Mouse (Mus musculus) bone marrow macrophage, adult 2 months (primary cell): ENCODE results near the gene Dscaml1. TPM values are rescaled to one million over a fixed set of nuclear protein-coding genes. Genes with fewer than 3 reads are reported as not detected.

Source experiments
- H3K27ac ChIP-seq: 2 replicates; pipeline ENCODE4 v1.5.1; 2012; ENCODE audit warnings: low read depth, low read length; ENCODE audit not compliant: insufficient read depth
- H3K4me1 ChIP-seq: 2 replicates; pipeline ENCODE4 v1.6.1; 2012; ENCODE audit warnings: low read length; ENCODE audit not compliant: control insufficient read depth, insufficient read depth
- H3K4me3 ChIP-seq: 2 replicates; pipeline ENCODE4 v1.5.1; 2012; ENCODE audit warnings: mild to moderate bottlenecking, low read length, moderate library complexity; ENCODE audit not compliant: insufficient read depth
- CTCF ChIP-seq: IDR thresholded peaks from 2 replicates; pipeline ENCODE4 v1.5.1; 2012; ENCODE audit warnings: low read depth, mild to moderate bottlenecking, low read length, moderate library complexity
- POLR2A ChIP-seq: IDR thresholded peaks from 2 replicates; pipeline ENCODE4 v1.6.1; 2012; ENCODE audit warnings: mild to moderate bottlenecking, low read depth, low read length, borderline replicate concordance
- polyA plus RNA-seq: library from polyadenylated mRNA; stranded (reverse); fragments of >200 nt; gene quantifications from 2 replicates; pipeline ENCODE4 v1.2.4, GENCODE M21; 2012; ENCODE audit not compliant: missing spikeins, insufficient read depth, insufficient read length

Dscaml1 gene
- polyA plus RNA-seq, 1 experiment, result not detected

GRCm38 (mm10) chr9:45501963-45502641 is 75.7 kb downstream of the Dscaml1 start:
- TF ChIP-seq POLR2A, result no peak
- no peak for TF ChIP-seq CTCF
- H3K27ac ChIP-seq, result no peak overlapping the region
- no peaks in the 10 kb centered on the region for H3K4me1 ChIP-seq
- no peak overlapping the region for H3K4me3 ChIP-seq

GRCm38 (mm10) chr9:45504977-45505376 is 78.5 kb downstream of the Dscaml1 start:
- no peak overlapping the region for H3K4me3 ChIP-seq
- H3K4me1 ChIP-seq, result no peaks in the 10 kb centered on the region
- no peak overlapping the region for H3K27ac ChIP-seq
- TF ChIP-seq POLR2A, result no peak
- TF ChIP-seq CTCF, result no peak

- TF ChIP-seq CTCF, result no peak
- no peak overlapping the region for H3K27ac ChIP-seq
- no peak overlapping the region for H3K4me3 ChIP-seq
- no peaks in the 10 kb centered on the region for H3K4me1 ChIP-seq
Measured at GRCm38 (mm10) chr9:45505487-45505939, 79.1 kb downstream of the Dscaml1 start.

GRCm38 (mm10) chr9:45507482-45507881 is 81.1 kb downstream of the Dscaml1 start:
- Histone ChIP-seq H3K27ac (no peak overlapping the region), H3K4me1 (no peaks in the 10 kb centered on the region), H3K4me3 (no peak overlapping the region)
- TF ChIP-seq POLR2A (no peak), CTCF (no peak)

- Histone ChIP-seq H3K4me1 (no peaks in the 10 kb centered on the region), H3K27ac (no peak overlapping the region), H3K4me3 (no peak overlapping the region)
- TF ChIP-seq POLR2A, result no peak
- TF ChIP-seq CTCF, result no peak
Measured at GRCm38 (mm10) chr9:45510806-45511546, 84.5 kb downstream of the Dscaml1 start.

GRCm38 (mm10) chr9:45517993-45518705 is 91.7 kb downstream of the Dscaml1 start:
- no peak overlapping the region for H3K27ac ChIP-seq
- TF ChIP-seq POLR2A, result no peak
- TF ChIP-seq CTCF, result no peak
- no peaks in the 10 kb centered on the region for H3K4me1 ChIP-seq
- H3K4me3 ChIP-seq, result no peak overlapping the region

- no peak overlapping the region for H3K27ac ChIP-seq
- TF ChIP-seq POLR2A (no peak), CTCF (no peak)
- H3K4me1 ChIP-seq, result no peaks in the 10 kb centered on the region
- no peak overlapping the region for H3K4me3 ChIP-seq
Measured at GRCm38 (mm10) chr9:45519841-45520240, 93.4 kb downstream of the Dscaml1 start.

GRCm38 (mm10) chr9:45522866-45523265 is 96.4 kb downstream of the Dscaml1 start:
- H3K4me3 ChIP-seq, result no peak overlapping the region
- no peaks in the 10 kb centered on the region for H3K4me1 ChIP-seq
- H3K27ac ChIP-seq, result no peak overlapping the region
- TF ChIP-seq CTCF (no peak), POLR2A (no peak)

GRCm38 (mm10) chr9:45524505-45524904 is 98.1 kb downstream of the Dscaml1 start:
- H3K4me1 ChIP-seq, result no peaks in the 10 kb centered on the region

GRCm38 (mm10) chr9:45533253-45533652 is 106.8 kb downstream of the Dscaml1 start:
- TF ChIP-seq CTCF, result no peak
- no peak for TF ChIP-seq POLR2A
- Histone ChIP-seq H3K27ac (no peak overlapping the region), H3K4me1 (no peaks in the 10 kb centered on the region), H3K4me3 (no peak overlapping the region)

More at GRCm38 (mm10) chr9:45524505-45524904, 98.1 kb downstream of the Dscaml1 start:
- TF ChIP-seq CTCF, result no peak
- no peak for TF ChIP-seq POLR2A
- Histone ChIP-seq H3K27ac (no peak overlapping the region), H3K4me3 (no peak overlapping the region)

- H3K4me1 ChIP-seq, result no peaks in the 10 kb centered on the region
- H3K4me3 ChIP-seq, result no peak overlapping the region
- TF ChIP-seq POLR2A (no peak), CTCF (no peak)
Measured at GRCm38 (mm10) chr9:45534472-45534988, 108.1 kb downstream of the Dscaml1 start.

More at GRCm38 (mm10) chr9:45534472-45534988, 108.1 kb downstream of the Dscaml1 start:
- no peak overlapping the region for H3K27ac ChIP-seq
